Mouse (Mus musculus): ENCODE measurements around the gene Pacsin2. TPM values are rescaled to one million over a fixed set of nuclear protein-coding genes. Genes with fewer than 3 reads are reported as not detected.

The Pacsin2 gene
- total and polyA plus RNA-seq, 2 experiments: 29.1 to 34.0 TPM

DNA sequence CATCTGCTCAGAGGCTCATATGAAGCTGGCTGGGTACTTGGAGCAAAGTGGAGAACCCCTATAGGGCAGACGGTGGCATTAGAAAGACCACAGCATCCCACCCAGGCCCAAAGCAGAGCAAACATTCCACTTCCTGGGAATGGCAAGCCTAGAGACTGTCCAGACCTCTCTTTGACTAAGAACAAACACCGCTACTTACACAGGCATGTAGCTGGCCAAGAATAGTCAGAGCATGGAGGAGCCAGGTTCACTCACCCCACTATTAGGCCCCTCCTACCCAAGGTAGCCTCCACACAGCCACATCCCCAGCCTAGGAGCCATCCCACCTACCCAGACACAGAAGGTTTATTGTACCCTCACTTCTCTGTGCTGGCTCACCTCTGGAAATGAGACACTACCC lies 18.5 kb downstream of the Pacsin2 start:
- TF ChIP-seq CTCF (IDR thresholded peaks at IDR 0.05; ENCODE audit: low read depth, low read length): no peak
- TF ChIP-seq POLR2A (IDR thresholded peaks at IDR 0.05; ENCODE audit: extremely low read depth, insufficient read depth, low read length): no peak
- Histone ChIP-seq H3K36me3 (ENCODE audit: control insufficient read depth, insufficient read depth, low read length) (no peaks in the 10 kb centered on the region), H3K4me1 (ENCODE audit: control insufficient read depth, insufficient read depth, low read length) (peaks cover 53% of the 10 kb centered on the region), H3K4me3 (ENCODE audit: insufficient read depth, low read depth, low read length) (no peak overlapping the region), H3K79me2 (ENCODE audit: control insufficient read depth, insufficient read depth, low read length) (peaks cover 58% of the 10 kb centered on the region), H3K9ac (ENCODE audit: low read depth, low read length) (no peak overlapping the region), H3K27me3 (ENCODE audit: control insufficient read depth, insufficient read depth, low read length) (no peaks in the 10 kb centered on the region), H3K27ac (replicated peaks; ENCODE audit: insufficient read depth, low read depth, low read length) (0 out of 2 replicates have a peak overlapping the region, but pooled peaks have one; percentile 3)
- 34% methylated on average over 2 of the region's 2 CpGs for WGBS
- DNase-seq (ENCODE audit: extremely low read depth, low read depth, low spot score): no peak

DNA sequence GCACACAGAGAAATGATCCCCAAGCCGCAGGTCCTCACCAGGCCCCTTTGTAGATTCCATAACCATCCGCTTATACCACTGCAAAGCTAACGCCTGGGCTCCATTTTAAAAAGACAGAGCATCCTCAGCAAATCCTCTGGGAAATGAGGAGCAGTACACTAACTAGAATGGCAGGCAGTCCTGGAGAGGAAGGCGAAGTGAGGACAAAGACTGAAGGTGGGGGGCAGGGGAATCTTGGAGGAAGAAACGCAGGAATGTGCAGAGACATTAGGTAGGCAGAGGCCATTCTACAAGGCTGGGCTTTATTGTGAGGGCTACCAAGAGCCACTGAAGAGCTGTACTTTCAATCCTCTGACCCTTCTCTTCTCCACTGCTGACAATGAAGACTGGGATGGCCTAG lies 19.0 kb downstream of the Pacsin2 start:
- WGBS: 95% methylated on average over 5 of the region's 5 CpGs
- H3K27ac ChIP-seq (replicated peaks; ENCODE audit: insufficient read depth, low read depth, low read length): no peak overlapping the region
- H3K4me3 ChIP-seq (ENCODE audit: insufficient read depth, low read depth, low read length): no peak overlapping the region
- no peak overlapping the region for H3K9ac ChIP-seq (ENCODE audit: low read depth, low read length)
- no peak for TF ChIP-seq CTCF (IDR thresholded peaks at IDR 0.05; ENCODE audit: low read depth, low read length)
- TF ChIP-seq POLR2A (IDR thresholded peaks at IDR 0.05; ENCODE audit: extremely low read depth, insufficient read depth, low read length): no peak
- peaks cover 53% of the 10 kb centered on the region for H3K4me1 ChIP-seq (ENCODE audit: control insufficient read depth, insufficient read depth, low read length)
- no peaks in the 10 kb centered on the region for H3K27me3 ChIP-seq (ENCODE audit: control insufficient read depth, insufficient read depth, low read length)
- H3K36me3 ChIP-seq (ENCODE audit: control insufficient read depth, insufficient read depth, low read length): no peaks in the 10 kb centered on the region
- DNase-seq (ENCODE audit: extremely low read depth, low read depth, low spot score): no peak
- H3K79me2 ChIP-seq (ENCODE audit: control insufficient read depth, insufficient read depth, low read length): peaks cover 56% of the 10 kb centered on the region

DNA sequence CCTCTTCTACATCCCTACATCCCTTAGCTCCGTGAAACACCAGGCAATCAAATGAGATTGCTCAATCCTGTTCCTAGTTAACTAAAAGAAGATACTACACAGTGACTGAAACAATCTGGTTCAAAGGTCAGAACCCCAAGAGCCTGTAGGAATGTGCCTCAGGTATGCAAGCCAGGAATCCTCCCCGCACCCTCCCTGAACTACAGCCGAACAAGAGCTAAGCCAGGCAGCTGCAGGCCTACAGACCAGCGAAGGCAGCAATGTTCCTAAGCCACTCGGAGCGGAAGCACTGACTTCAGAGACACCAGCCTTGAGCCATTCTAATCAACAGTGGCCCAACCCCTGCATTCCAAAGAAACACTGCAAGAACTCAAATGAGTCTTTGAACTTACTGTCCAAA lies 20.0 kb downstream of the Pacsin2 start:
- H3K4me1 ChIP-seq (ENCODE audit: control insufficient read depth, insufficient read depth, low read length): peaks cover 49% of the 10 kb centered on the region

GRCm38 (mm10) chr15:83442495-83443037 lies 21.8 kb downstream of the Pacsin2 start:
- H3K27me3 ChIP-seq (ENCODE audit: control insufficient read depth, insufficient read depth, low read length): no peaks in the 10 kb centered on the region
- 46% methylated on average over 4 of the region's 4 CpGs for WGBS
- no peak overlapping the region for H3K27ac ChIP-seq (replicated peaks; ENCODE audit: insufficient read depth, low read depth, low read length)
- H3K36me3 ChIP-seq (ENCODE audit: control insufficient read depth, insufficient read depth, low read length): no peaks in the 10 kb centered on the region
- no peak overlapping the region for H3K9ac ChIP-seq (ENCODE audit: low read depth, low read length)
- H3K4me1 ChIP-seq (ENCODE audit: control insufficient read depth, insufficient read depth, low read length): peaks cover 35% of the 10 kb centered on the region
- no peak overlapping the region for H3K4me3 ChIP-seq (ENCODE audit: insufficient read depth, low read depth, low read length)
- H3K79me2 ChIP-seq (ENCODE audit: control insufficient read depth, insufficient read depth, low read length): peaks cover 54% of the 10 kb centered on the region
- DNase-seq (ENCODE audit: extremely low read depth, low read depth, low spot score): no peak
- TF ChIP-seq POLR2A (IDR thresholded peaks at IDR 0.05; ENCODE audit: extremely low read depth, insufficient read depth, low read length) (no peak), CTCF (IDR thresholded peaks at IDR 0.05; ENCODE audit: low read depth, low read length) (no peak)

More for the DNA sequence above, 20.0 kb downstream of the Pacsin2 start:
- Histone ChIP-seq H3K27ac (replicated peaks; ENCODE audit: insufficient read depth, low read depth, low read length) (peak overlapping the region; percentile 17), H3K36me3 (ENCODE audit: control insufficient read depth, insufficient read depth, low read length) (no peaks in the 10 kb centered on the region), H3K9ac (ENCODE audit: low read depth, low read length) (no peak overlapping the region), H3K27me3 (ENCODE audit: control insufficient read depth, insufficient read depth, low read length) (no peaks in the 10 kb centered on the region), H3K4me3 (ENCODE audit: insufficient read depth, low read depth, low read length) (no peak overlapping the region), H3K79me2 (ENCODE audit: control insufficient read depth, insufficient read depth, low read length) (peaks cover 51% of the 10 kb centered on the region)
- WGBS: 7% methylated on average over 6 of the region's 6 CpGs
- TF ChIP-seq CTCF (IDR thresholded peaks at IDR 0.05; ENCODE audit: low read depth, low read length) (no peak), POLR2A (IDR thresholded peaks at IDR 0.05; ENCODE audit: extremely low read depth, insufficient read depth, low read length) (no peak)
- peak; percentile 99 for DNase-seq (ENCODE audit: extremely low read depth, low read depth, low spot score)

DNA sequence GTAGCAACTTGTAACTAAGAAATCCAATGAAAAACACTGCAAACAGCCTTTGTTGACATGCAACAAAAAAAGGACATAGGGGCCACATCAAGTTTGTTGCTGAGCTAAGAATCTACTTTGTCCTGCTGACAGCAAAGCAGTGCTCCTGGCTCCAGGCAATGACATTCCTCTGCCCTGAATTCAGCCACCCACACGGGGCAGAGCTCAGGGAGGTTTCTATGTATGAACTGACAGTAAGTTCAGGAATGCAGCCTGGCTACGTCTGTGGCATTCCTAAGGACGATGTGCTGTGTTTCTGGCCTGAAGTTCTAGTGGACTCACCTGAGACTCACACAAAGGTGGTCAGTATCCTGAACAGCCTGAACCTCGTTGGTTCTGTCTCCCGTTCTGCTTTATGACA lies 23.7 kb downstream of the Pacsin2 start:
- Histone ChIP-seq H3K4me3 (ENCODE audit: insufficient read depth, low read depth, low read length) (no peak overlapping the region), H3K36me3 (ENCODE audit: control insufficient read depth, insufficient read depth, low read length) (no peaks in the 10 kb centered on the region), H3K4me1 (ENCODE audit: control insufficient read depth, insufficient read depth, low read length) (peaks cover 25% of the 10 kb centered on the region), H3K27me3 (ENCODE audit: control insufficient read depth, insufficient read depth, low read length) (no peaks in the 10 kb centered on the region), H3K79me2 (ENCODE audit: control insufficient read depth, insufficient read depth, low read length) (peaks cover 53% of the 10 kb centered on the region), H3K27ac (replicated peaks; ENCODE audit: insufficient read depth, low read depth, low read length) (no peak overlapping the region), H3K9ac (ENCODE audit: low read depth, low read length) (no peak overlapping the region)
- no peak for DNase-seq (ENCODE audit: extremely low read depth, low read depth, low spot score)
- no peak for TF ChIP-seq POLR2A (IDR thresholded peaks at IDR 0.05; ENCODE audit: extremely low read depth, insufficient read depth, low read length)
- no peak for TF ChIP-seq CTCF (IDR thresholded peaks at IDR 0.05; ENCODE audit: low read depth, low read length)
- 49% methylated on average over 5 of the region's 5 CpGs for WGBS

GRCm38 (mm10) chr15:83436541-83436940 lies 27.9 kb downstream of the Pacsin2 start:
- Histone ChIP-seq H3K36me3 (ENCODE audit: control insufficient read depth, insufficient read depth, low read length) (no peaks in the 10 kb centered on the region), H3K9ac (ENCODE audit: low read depth, low read length) (no peak overlapping the region), H3K4me3 (ENCODE audit: insufficient read depth, low read depth, low read length) (no peak overlapping the region), H3K4me1 (ENCODE audit: control insufficient read depth, insufficient read depth, low read length) (peaks cover 8% of the 10 kb centered on the region), H3K79me2 (ENCODE audit: control insufficient read depth, insufficient read depth, low read length) (peaks cover 25% of the 10 kb centered on the region), H3K27me3 (ENCODE audit: control insufficient read depth, insufficient read depth, low read length) (no peaks in the 10 kb centered on the region), H3K27ac (replicated peaks; ENCODE audit: insufficient read depth, low read depth, low read length) (no peak overlapping the region)
- no peak for DNase-seq (ENCODE audit: extremely low read depth, low read depth, low spot score)
- TF ChIP-seq POLR2A (IDR thresholded peaks at IDR 0.05; ENCODE audit: extremely low read depth, insufficient read depth, low read length) (no peak), CTCF (IDR thresholded peaks at IDR 0.05; ENCODE audit: low read depth, low read length) (no peak)
- 96% methylated on average over 9 of the region's 9 CpGs for WGBS
